Mouse (Mus musculus) spleen, adult 10 weeks (tissue): ENCODE measurements around the gene Prkar2a. TPM values are rescaled to one million over a fixed set of nuclear protein-coding genes. Genes with fewer than 3 reads are reported as not detected.

ENCODE experiments used
- polyA plus RNA-seq: library from polyadenylated mRNA; stranded (reverse); fragments of 350-450 nt; fragmentation: Illumina TruSeq; extraction: RNeasy Lipid Tissue Mini Kit (QIAGEN cat#74804); gene quantifications from one replicate; pipeline ENCODE4 v1.2.3, GENCODE M21; 2015; ENCODE audit warnings: low replicate concordance; ENCODE audit not compliant: insufficient read depth

Gene Prkar2a
- 23.6 TPM for polyA plus RNA-seq

DNA sequence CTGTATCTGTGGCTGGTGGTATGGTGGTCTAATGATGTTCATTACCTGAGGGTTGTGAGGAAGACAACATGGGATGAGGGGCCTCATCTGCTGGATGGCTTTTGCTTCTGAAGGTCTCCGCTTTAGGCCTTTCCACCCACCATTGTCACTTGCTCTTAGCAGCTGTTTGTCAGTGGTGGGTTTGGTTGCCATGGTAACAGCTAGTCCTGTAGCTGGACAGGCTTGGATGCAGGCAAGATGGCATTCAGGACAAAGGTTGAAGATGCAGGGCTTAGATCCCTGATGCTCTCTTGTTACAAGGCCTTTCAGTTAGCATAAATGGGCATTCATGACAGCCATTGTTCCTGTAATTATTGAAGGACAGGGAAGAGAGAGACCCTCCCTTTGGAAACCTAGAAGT is at the start of gene Prkar2a:
Gene Prkar2a, plus strand, starts transcription at position 209 of the 400 bp plus-strand sequence.

DNA sequence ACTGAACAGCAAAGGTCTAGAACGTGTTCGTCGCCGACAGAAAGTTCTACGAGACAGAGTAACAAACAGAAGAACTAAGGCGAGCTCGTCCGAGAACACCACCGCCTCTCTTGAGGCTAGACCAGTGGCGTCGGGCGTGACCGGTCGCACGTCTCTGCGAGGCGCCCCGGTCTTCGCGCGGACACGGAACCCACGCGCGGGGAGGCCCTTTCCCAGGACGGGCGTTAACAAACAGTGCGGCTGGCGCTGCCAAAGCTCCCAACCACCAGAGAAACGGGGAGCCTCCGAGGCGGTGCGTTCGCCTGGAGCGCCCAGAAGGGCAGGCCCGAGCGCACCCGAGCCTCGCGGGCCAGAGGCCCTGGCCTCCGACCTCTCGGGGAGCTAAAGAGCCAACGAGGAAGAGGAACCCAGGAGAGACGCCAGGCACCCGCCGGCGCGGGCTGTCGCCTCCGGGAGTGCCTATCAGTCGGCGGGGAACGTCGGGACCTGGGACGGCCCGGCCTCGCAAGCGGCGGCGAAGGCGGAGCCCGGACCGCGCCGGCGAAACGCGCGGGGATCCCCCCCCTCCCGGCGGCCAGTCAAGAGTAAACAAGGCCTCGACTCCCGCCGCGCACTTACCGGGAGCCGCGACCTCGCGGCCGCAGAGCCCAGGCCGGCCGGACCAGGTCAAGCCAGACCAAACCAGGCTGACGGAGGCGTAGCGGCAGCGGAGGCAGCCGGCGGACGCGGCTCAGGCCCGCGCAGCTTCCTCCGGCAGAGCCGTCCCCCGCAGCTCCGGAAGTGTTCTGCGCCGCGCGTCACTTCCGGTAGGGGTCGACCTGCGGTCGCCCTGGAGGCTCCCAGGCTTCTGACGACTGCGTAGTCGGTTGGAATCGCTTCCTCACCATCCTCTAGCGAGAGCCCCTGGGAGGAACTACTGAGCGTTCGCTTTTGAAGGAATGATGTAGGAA is 40.2 kb upstream of the Prkar2a start, which contains the start of gene Arih2:
Gene Arih2, minus strand, starts transcription at position 776 of the 950 bp plus-strand sequence.

DNA sequence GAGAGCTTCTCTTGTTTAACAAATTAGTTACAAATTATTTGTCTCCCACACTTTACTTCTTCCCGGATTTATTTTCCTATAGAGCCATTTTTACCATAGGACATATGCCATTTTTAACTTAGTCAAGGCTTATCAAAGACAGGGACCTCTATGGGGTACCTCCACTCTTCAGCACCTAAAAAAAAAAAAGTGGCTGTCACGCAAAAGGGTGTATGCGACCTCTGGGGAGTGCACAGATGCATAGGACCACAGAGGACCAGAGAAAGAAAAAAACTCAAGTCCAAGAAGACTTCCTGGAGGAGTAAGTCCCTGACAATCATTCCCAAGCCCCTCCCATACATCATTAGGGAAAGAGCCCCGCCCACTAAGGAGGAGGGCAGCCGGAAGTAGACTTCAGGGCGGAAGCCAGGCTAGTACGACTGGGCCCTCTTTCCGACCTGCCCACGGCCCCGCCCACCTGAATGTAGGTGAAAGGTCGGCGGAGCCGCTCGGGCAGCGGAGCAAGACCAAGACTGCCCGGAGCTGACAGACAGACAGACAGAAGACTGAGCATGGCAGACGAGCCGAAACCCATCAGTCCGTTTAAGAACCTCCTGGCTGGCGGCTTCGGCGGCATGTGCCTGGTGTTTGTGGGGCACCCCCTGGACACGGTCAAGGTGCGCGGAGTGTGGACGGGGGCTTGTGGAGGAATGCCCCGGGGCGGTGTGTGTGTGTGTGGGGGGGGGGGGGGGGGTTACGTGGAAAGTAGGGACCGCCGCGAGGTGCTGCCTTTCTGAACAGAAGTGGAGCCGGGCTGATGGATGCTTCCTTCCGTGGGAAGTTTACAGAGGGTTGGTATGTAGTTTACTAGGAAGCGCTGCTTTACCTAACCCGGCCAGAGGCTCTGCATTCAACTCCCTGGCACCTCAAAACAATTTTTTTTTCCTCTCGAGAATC is 27.2 kb upstream of the Prkar2a start, which contains the start of gene Slc25a20:
Gene Slc25a20, plus strand, starts transcription at position 412 of the 936 bp plus-strand sequence.

DNA sequence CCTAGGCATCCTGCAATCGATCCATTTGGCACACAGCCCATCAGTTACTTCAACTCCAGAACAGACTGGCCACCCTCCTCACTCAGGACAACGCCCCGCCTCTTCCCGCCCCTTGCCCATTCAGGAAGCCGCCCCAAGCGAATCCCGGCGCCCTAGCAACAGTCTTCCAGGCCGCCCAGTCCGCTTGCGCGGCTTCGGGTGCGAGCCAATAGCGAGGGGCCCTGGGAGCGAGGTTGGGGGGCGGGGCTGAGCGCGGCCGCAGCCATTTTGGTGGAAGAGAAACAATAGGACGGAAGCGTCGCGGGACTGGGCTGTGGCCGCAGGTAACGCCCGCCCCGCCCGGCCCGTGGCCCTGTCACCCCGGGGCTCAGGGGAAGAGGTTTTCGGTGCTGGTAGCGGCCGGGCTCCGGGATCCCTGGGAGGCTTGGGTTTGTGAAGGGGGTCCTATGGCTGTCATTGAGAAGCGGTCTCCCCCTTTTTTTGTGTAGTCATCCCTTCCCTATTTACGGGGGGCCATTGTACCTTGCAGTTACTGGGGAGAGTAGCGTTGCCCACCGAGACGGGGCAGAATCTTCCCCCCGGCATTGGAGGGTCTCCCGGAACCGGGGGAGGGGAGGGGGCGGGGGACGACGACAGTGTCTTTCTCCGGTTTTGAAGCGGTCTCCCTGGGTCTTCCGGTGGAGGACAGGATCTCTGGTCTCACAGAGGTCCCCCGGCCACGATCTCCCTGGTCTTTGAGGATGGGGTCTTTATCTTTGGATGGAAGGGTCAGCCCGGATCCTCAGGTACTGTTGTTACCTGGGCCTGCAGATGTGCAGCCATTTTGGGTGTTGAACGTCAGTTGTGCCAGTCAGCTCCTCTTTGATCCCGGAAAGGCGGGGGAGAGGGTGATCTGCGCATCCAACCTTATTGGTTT is 94.7 kb downstream of the Prkar2a start, which contains the start of gene Ip6k2:
Gene Ip6k2, plus strand, starts transcription at position 249 of the 916 bp plus-strand sequence.

Other genes starting within 250 kb of the Prkar2a start
- gene Ccdc71, start 228.8 kb upstream of the Prkar2a start, polyA plus RNA-seq: 13.7 TPM
- gene Klhdc8b, start 227.7 kb upstream of the Prkar2a start, polyA plus RNA-seq: 8.7 TPM
- gene Lamb2, start 209.6 kb upstream of the Prkar2a start, polyA plus RNA-seq: 11.6 TPM
- gene Usp19, start 198.7 kb upstream of the Prkar2a start, polyA plus RNA-seq: 83.1 TPM
- 137 TPM for gene Qars, start 181.6 kb upstream of the Prkar2a start, polyA plus RNA-seq
- gene Qrich1, start 172.5 kb upstream of the Prkar2a start, polyA plus RNA-seq: 119 TPM
- gene Impdh2, start 129.0 kb upstream of the Prkar2a start, polyA plus RNA-seq: 139 TPM
- gene Ndufaf3, start 121.9 kb upstream of the Prkar2a start, polyA plus RNA-seq: 8.6 TPM
- gene Dalrd3, start 119.4 kb upstream of the Prkar2a start, polyA plus RNA-seq: 58.1 TPM
- gene Wdr6, start 110.6 kb upstream of the Prkar2a start, polyA plus RNA-seq: 11.5 TPM
- gene P4htm, start 91.6 kb upstream of the Prkar2a start, polyA plus RNA-seq: 0.48 TPM
- 75.7 TPM for gene Arih2, start 39.9 kb upstream of the Prkar2a start, polyA plus RNA-seq
- gene Slc25a20, start 27.2 kb upstream of the Prkar2a start, polyA plus RNA-seq: 30.9 TPM
- 77.0 TPM for gene Ip6k2, start 94.5 kb downstream of the Prkar2a start, polyA plus RNA-seq
- gene Nckipsd, start 119.1 kb downstream of the Prkar2a start, polyA plus RNA-seq: 8.2 TPM
- gene Celsr3, start 137.0 kb downstream of the Prkar2a start, polyA plus RNA-seq: 0.04 TPM
- 6.4 TPM for gene Slc26a6, start 164.0 kb downstream of the Prkar2a start, polyA plus RNA-seq
- not detected for gene Tmem89, start 225.3 kb downstream of the Prkar2a start, polyA plus RNA-seq
- gene Uqcrc1, start 247.3 kb downstream of the Prkar2a start, polyA plus RNA-seq: 139 TPM